Mouse (Mus musculus) liver, embryonic 14.5 days (tissue): ENCODE measurements at regions not wholly inside any gene's neighbourhood (a gene's known extent, or its start where the extent isn't known, plus 50 kb on each side); places are given as distances from the start of the nearest gene placed in this dataset.

Experiments used
- CTCF ChIP-seq: IDR thresholded peaks from 2 replicates; pipeline ENCODE4 v1.5.1; 2016; ENCODE audit warnings: antibody characterized with exemption, low read depth, control low read depth
- EP300 ChIP-seq: IDR thresholded peaks from 2 replicates; pipeline ENCODE4 v1.6.1; 2016; ENCODE audit warnings: antibody characterized with exemption, low read depth

DNA sequence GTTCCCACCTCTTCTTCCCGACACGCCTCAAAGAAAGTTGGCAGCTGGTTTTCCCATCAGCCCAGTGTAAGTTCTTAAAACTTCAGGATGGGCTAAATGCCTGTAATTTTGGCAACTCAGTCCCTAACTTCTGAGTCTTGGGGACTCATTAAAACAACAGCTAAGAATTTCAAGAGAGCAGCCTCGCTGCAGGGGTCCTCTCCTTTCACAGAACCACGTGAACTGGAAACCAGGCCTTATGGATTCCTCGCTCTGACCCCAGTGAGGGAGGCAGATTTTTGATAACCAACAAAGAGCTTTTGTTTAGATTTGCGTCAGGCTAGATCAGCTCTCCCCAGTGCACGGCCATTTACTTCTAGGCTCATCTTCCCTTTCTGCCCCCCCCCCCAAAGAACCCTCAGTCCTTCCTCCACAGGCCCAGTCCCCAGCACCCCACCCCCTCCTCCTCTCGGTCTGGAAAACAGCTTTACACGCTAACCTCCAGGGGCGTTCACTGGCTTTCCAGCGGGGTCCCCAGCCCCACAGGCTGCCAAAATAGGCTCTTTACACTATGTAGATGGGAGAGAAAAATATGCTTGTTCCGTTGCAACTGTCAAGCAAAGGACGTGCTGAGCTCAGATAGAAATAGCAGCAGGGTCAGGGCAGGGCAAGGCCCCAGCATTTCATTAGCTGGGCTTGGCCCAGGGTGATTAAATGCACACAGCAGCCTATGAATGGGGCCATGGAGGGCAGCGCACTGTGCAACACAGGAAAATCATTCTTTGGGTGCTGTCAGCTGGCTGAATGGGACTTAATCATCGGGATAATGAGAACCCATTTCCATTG, 233.5 kb downstream of the Zfp36l1 start:
- no peak for TF ChIP-seq CTCF
- no peak for TF ChIP-seq EP300
